Mouse (Mus musculus): Measurements from ENCODE around the gene Btbd2.

DNA sequence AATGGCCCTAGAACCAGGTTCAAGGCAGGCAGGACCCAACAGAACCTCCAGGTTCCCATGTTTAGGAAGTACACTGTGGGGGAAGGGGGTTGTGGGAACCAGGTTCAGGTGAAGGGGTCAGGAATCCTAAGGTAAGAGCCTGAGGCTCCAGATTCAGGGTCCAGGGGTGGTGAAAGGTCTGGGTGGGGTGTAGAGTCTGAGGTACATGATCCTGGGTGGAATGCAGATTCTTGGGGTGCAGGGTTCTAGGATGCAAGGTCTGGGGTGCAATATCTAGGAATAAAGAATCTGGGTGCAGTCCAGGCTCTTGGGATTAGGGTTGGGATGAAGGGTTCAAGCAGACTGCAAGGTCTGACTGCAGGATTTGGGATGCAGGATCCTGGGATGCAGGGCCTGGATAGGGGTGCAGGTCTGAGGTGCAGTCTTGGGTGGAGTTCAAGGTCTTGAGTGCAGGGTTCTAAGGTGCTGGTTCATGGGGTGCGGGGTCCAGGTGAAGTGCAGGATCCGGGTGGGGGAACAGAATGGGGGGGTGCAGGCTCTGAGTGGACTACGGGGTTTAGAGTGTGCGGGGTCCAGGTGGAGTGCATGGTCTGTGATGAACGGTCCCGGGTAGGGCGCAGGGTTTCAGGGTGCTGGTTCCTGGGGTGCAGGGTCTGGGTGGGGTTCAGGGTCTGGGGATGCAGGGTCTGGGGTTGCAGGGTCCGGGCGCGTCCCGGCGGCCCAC is 1.3 kb downstream of the Btbd2 start:
- TF ChIP-seq CTCF (IDR thresholded peaks at IDR 0.05; ENCODE audit: control insufficient read depth, insufficient read depth, low read length) (no peak), POLR2A (IDR thresholded peaks at IDR 0.05; ENCODE audit: borderline replicate concordance, control insufficient read depth, low read depth, low read length) (no peak)

Data from bone marrow, adult 2 months (tissue).